Mouse (Mus musculus): ENCODE results near the gene Olfr972. TPM values are rescaled to one million over a fixed set of nuclear protein-coding genes. Genes with fewer than 3 reads are reported as not detected.
"Not testable (repeated sequence)": the region's sequence is repeated elsewhere in the genome, so short reads cannot be mapped to it uniquely, and the experiment has no call there.

Olfr972 gene
- total RNA-seq (2021), result not detected

DNA sequence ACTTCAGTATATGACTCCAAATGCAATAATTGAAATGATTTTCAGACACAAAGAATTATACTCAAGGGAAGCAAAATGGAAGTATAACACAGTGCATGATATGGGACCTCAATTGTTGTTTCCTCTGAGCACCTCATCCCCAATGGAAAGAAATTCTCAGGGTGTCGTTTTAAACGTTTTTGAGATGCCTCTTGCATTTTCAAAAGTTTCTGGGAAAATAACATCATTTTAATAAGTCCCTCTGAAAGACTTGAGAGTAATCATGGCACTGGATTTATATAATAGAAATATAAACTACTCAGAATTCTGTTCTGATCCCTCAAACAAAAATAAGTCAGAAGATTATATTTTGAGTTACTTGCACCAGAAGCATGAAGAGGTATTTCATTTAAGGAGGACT is at the start of gene Olfr972:
TSS of gene Olfr972 (plus strand) at position 301 of the 400 bp plus-strand sequence.
- no peak for DNase-seq (ENCODE audit: low spot score in 2 of 2)
- intact Hi-C loops (cut with DNase I), result no loop called here

DNA sequence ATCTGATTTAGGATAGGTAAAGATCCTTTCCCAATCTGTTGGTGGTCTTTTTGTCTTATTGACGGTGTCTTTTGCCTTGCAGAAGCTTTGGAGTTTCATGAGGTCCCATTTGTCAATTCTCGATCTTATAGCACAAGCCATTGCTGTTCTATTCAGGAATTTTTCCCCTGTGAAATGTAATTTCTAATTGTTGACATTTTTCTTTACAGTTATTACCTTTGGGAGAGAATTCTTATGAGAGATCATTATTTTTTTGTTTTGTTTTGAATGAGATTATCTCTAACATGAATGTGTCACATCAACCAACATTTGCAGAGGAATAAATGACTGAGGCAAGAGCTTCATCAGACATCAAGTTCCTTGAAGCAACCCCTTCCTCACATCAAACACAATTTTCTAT is 29.6 kb upstream of the Olfr972 start, which contains the start of gene Olfr971:
TSS of gene Olfr971 (plus strand) at position 301 of the 400 bp plus-strand sequence.
- intact Hi-C loops (cut with DNase I); DNase-seq (ENCODE audit: low spot score in 2 of 2): not testable (repeated sequence)

DNA sequence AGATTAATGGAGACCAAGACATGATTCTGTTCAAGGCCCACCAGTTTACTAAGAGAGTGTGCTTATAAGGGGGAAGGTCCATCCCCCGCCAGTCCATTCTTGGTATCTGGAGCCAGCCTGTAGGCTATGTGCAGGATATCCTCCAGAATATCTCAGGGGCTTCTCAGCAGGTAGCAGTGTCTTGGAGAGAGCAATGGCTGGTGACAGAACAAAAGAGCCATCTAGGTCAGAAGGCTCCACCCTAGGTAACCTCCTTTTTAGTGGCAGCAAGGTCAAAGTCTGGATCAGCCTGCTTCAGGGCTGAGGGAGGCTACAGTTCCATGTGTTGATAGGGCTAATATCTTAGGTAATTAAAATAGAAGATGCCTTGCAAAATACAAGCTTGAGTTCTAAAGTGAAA is 5.8 kb downstream of the Olfr972 start:
- DNase-seq (ENCODE audit: low spot score in 2 of 2); intact Hi-C loops (cut with DNase I): not testable (repeated sequence)

- DNase-seq (ENCODE audit: low spot score in 2 of 2); intact Hi-C loops (cut with DNase I): not testable (repeated sequence)
Observed at GRCm38 (mm10) chr9:39877541-39878396, 11.5 kb downstream of the Olfr972 start.

- no peak for DNase-seq (ENCODE audit: low spot score in 2 of 2)
- intact Hi-C loops (cut with DNase I), result no loop called here
Observed at GRCm38 (mm10) chr9:39905106-39905505, 38.9 kb downstream of the Olfr972 start.

DNA sequence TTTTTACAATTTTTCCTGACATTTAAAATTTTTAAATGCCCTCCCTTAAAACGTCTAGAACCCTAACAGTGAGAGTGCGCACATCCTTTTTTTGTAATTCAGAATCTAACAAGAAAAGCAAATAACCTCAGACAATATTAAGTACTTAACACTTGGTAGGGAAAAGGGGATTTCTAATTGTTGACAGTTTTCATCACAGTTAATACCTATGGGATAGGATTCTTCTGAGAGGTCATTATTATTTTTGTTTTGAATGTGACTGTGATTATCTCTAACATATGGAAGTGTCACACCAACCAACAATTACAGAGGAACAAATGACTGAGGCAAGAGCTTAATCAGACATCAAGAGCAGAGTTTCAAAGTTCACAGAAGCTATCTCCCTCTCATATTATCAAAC is 40.8 kb downstream of the Olfr972 start, which contains the start of gene Olfr229:
TSS of gene Olfr229 (plus strand) at position 301 of the 400 bp plus-strand sequence.
- intact Hi-C loops (cut with DNase I), result no loop called here
- no peak for DNase-seq (ENCODE audit: low spot score in 2 of 2)

DNA sequence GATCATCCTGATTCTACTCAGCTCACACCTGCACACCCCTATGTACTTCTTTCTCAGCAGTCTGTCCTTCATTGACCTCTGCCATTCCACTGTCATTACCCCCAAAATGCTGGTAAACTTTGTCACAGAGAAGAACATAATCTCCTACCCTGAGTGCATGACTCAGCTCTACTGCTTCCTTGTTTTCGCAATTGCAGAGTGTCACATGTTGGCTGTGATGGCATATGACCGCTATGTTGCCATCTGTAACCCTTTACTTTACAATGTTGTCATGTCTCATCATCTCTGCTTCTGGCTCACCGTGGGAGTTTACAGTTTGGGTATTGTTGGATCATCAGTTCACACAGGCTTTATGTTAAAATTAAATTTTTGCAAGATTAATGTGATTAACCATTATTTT is 43.7 kb downstream of the Olfr972 start:
- DNase-seq (ENCODE audit: low spot score in 2 of 2), result no peak
- intact Hi-C loops (cut with DNase I), result no loop called here

Other genes with a start within 250 kb of the Olfr972 start
- gene Olfr960, start 245.0 kb upstream of the Olfr972 start, total RNA-seq (2021), result not detected
- not detected for gene Olfr961, start 221.3 kb upstream of the Olfr972 start, total RNA-seq (2021)
- gene Olfr963, start 199.2 kb upstream of the Olfr972 start, total RNA-seq (2021), result not detected
- gene Olfr149, start 159.3 kb upstream of the Olfr972 start, total RNA-seq (2021), result not detected
- not detected for gene Olfr965, start 155.1 kb upstream of the Olfr972 start, total RNA-seq (2021)
- not detected for gene Olfr150, start 135.4 kb upstream of the Olfr972 start, total RNA-seq (2021)
- not detected for gene Olfr967, start 120.2 kb upstream of the Olfr972 start, total RNA-seq (2021)
- not detected for gene Olfr968, start 83.2 kb upstream of the Olfr972 start, total RNA-seq (2021)
- not detected for gene Olfr969, start 75.5 kb upstream of the Olfr972 start, total RNA-seq (2021)
- gene Olfr970, start 57.6 kb upstream of the Olfr972 start, total RNA-seq (2021), result not detected
- not detected for gene Olfr971, start 29.5 kb upstream of the Olfr972 start, total RNA-seq (2021)
- gene Olfr229, start 40.9 kb downstream of the Olfr972 start, total RNA-seq (2021), result not detected
- gene Olfr974, start 71.1 kb downstream of the Olfr972 start, total RNA-seq (2021), result not detected
- gene Olfr975, start 85.6 kb downstream of the Olfr972 start, total RNA-seq (2021), result not detected
- not detected for gene Olfr976, start 94.7 kb downstream of the Olfr972 start, total RNA-seq (2021)
- not detected for gene Olfr978, start 125.7 kb downstream of the Olfr972 start, total RNA-seq (2021)
- not detected for gene Olfr979, start 137.0 kb downstream of the Olfr972 start, total RNA-seq (2021)
- not detected for gene Olfr980, start 143.2 kb downstream of the Olfr972 start, total RNA-seq (2021)
- not detected for gene Olfr981, start 155.0 kb downstream of the Olfr972 start, total RNA-seq (2021)
- not detected for gene Olfr982, start 207.4 kb downstream of the Olfr972 start, total RNA-seq (2021)
- not detected for gene Olfr983, start 227.2 kb downstream of the Olfr972 start, total RNA-seq (2021)
- gene Olfr984, start 247.8 kb downstream of the Olfr972 start, total RNA-seq (2021), result not detected

Data from left cerebral cortex, postnatal 36 days (tissue).